Mouse (Mus musculus) brain, embryonic 14.5 days (tissue): Measurements from ENCODE around the gene BC028528.

Experiments used
- CTCF ChIP-seq: fragments of 200-500 bp; IDR thresholded peaks from 2 replicates; pipeline ENCODE4 v1.5.1; 2012; ENCODE audit warnings: inconsistent platforms, mild to moderate bottlenecking, moderate library complexity, borderline replicate concordance; ENCODE audit not compliant: insufficient read depth, insufficient read length; ENCODE audit errors: extremely low read depth
- POLR2A ChIP-seq: fragments of 200-500 bp; IDR thresholded peaks from 2 replicates; pipeline ENCODE4 v1.6.1; 2012; ENCODE audit warnings: mild to moderate bottlenecking, inconsistent platforms, borderline replicate concordance; ENCODE audit not compliant: poor library complexity, insufficient read depth, insufficient read length, severe bottlenecking; ENCODE audit errors: extremely low read depth

- TF ChIP-seq POLR2A (no peak), CTCF (no peak)
Measured at GRCm38 (mm10) chr3:95850611-95851010, 41.2 kb downstream of the BC028528 start.
